Mouse (Mus musculus) kidney, adult 11 months (tissue): ENCODE data around the gene Miox.
A peak's percentile ranks its signal among the peaks of the same experiment; 100 is the strongest.

Experiments
- DNase-seq: peaks from one replicate; pipeline ENCODE4 v3.0.0; 2022

The Miox gene

DNA sequence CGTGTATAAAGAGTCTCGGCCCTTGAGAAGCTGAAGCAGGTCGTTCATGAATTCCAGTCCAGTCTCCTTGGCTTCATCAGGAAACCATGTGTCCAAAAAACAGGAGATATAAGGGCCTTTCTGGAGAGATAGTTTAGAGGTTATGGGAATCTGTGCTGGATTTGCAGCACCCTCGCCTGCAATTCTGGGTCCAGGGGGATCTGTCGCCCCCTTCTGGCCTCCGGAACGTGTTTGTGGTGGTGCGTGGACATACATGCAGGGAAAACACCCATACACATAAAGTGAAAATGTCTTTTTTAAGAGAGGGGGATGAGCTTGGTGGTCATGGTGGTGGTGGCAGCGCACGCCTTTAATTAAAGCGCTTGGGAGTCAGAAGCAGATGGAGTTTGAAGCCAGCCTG is 18.1 kb upstream of the Miox start:
- no peak for DNase-seq

DNA sequence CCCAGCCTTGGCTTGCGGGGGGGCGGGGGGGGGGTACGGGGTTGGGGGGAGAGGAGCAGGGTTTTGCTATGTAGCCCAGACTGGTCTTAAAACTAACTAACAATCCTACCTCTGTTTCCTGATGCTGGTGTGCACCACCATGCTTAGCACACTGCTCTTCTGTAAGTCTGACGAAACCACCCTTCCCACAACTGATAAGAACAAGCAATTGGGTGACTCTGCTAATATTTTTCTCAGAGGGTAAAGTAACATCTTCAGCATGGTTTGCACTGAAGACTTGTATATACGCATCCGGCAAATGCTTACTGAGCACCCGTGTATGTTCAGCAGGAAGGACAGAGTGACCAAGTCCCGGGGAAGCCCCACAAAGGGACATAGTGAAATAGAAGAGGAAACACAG is 12.9 kb upstream of the Miox start:
- DNase-seq, result no peak

DNA sequence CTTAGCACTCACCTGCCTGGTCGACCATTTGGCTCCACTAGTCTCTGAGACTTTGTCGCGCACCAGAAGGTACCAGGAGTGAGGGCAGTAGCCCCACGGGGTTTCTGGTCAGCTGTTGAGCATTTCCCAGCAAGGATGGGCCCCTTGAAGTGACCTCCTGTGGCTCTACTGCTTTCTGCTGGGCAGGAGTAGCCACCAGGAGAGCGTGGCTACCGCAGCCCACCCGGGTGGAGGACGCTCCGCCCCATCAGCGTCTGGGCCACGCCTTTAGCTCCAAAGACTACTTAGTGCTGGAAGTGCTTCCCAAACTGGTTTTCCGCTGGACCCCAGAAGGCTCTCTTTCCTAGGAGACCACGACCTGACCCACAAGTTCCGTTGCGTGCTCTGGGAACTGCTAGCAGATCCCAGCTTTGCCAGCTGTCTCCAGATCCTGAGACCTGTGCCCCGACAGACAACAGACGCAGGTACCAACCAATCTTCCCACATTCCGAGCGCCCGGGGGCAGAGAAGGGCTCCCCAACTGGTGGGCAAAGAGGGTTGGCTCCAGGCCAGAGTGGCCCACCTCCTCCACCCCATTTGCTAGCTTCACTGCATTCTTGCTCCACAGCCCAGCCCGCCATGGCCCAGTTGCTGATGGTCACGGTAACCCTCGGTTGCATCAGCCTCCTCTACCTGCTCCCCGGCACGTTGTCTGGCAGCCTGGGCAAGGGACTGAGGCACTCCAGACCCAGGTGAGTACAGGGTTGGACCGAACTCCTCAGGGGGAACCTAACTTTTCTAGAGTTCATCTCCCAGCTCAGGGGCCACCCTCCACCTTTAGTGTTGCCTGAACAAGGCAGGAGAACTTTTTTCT is 11.3 kb upstream of the Miox start, which contains the start of gene Adm2:
Adm2 (plus strand) TSS at position 51 of the 853 bp plus-strand sequence.
- DNase-seq, result no peak

DNA sequence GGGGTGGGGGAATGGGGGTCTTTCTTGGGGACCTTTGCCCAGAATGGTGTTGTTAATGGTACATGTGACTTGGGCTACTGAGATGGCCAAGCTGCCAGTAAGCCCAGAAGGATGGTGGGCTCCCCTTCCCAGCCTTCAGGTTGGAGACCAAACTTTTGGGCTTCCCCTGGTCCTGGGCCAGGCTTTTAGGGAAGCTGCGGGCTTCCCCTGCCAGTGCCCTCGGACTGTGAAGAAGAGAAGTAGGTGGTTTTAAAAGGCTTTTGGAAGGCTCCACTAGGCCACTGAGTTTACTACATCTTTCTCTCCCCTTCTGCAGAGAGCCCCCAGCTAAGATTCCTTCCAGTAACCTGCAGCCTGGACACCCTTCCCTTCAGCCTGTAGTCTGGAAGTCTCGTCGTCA is 10.5 kb upstream of the Miox start:
- DNase-seq, result no peak

- peak; percentile 86 for DNase-seq
Observed at GRCm38 (mm10) chr15:89326441-89326840, 7.8 kb upstream of the Miox start.

DNA sequence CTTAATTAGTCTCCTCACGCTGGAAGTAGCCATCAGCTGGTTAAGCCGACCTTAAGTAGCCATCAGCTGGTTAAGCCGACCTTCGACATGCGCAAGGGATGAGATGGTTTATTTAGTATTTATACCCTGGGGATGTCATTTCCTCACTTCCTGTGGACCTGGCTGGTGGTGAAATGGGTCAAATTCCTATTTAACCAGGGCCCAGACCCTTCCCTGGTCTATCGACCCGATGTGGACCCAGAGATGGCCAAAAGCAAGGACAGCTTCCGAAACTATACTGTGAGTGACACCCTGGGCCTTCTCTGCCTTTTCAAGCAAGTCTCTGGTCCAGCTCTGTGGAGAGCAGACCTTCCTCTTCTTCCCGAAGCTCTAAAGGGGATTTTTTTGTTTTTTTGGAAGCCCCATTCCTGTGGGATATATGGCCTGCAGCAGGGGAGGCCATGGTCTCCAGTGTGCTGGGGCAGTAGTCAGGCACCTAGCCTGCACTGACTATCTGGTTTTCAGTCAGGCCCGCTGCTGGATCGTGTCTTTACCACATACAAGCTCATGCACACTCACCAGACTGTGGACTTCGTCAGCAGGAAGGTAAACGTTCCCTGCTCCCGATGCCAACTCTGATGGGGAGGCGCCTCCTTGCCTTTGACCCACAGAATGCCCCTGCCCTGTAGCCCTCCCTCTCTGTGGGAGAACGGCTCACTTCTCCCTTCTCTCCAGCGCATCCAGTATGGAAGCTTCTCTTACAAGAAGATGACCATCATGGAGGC is 758 bp downstream of the Miox start:
- DNase-seq, result peak; percentile 37

GRCm38 (mm10) chr15:89336422-89336821 is 2.2 kb downstream of the Miox start:
- DNase-seq, result peak; percentile 38

DNA sequence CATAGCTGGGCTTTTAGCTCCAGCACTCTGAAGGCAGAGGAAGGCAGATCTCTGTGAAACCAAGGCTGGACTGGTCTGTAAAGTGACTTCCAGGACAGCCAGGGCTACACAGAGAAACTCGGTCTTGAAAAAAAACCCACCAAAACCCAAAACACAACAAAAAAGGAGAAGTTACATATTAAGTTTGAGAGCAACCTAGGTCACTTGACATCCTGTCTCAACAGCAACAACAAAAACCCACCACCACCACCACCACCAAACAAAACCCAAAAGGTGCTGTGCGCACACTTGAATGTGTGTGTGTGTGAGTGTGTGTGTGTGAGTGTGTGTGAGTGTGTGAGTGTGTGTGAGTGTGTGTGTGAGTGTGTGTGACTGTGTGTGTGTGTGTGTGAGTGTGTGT is 5.5 kb downstream of the Miox start:
- no peak for DNase-seq

GRCm38 (mm10) chr15:89340136-89340535 is 5.9 kb downstream of the Miox start:
- no peak for DNase-seq

- DNase-seq, result no peak
Observed at GRCm38 (mm10) chr15:89341678-89342077, 7.5 kb downstream of the Miox start.

DNA sequence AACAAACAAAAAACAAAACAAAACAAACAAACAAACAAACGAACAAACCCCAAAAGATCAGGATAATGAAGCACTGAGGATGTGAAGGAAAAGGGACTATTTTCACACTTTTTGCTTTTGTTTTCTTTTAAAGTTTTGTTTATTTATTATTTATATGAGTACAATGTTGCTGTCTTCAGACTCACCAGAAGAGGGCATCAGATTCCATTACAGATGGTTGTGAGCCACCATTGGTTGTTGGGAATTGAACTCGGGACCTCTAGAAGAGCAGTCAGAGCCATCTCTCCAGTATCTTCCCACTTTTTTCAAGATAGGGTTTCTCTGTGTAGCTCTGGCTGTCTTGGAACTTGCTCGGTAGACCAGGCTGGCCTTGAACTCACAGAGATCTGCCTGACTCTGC is 9.1 kb downstream of the Miox start:
- no peak for DNase-seq

DNA sequence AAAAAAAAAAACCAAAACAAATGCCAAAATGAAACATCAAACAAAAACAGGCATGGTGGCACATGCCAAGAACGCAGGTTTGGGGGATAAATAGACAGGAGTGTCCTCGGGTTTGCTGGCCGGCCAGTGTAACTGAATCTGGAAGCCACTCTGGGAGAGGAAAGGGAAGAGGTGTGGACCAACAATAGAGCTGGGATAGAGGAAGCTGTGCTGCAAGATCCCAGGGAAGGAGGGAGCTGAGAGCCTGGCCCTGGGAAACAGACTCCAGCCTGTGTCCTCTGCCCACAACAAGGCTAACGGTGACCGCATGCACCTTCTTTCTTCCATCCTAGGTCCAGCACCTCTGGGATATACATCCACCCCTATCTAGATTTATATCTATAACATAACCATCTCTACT is 16.2 kb downstream of the Miox start:
- DNase-seq, result no peak

- no peak for DNase-seq
Observed at GRCm38 (mm10) chr15:89351302-89351701, 17.1 kb downstream of the Miox start.

DNA sequence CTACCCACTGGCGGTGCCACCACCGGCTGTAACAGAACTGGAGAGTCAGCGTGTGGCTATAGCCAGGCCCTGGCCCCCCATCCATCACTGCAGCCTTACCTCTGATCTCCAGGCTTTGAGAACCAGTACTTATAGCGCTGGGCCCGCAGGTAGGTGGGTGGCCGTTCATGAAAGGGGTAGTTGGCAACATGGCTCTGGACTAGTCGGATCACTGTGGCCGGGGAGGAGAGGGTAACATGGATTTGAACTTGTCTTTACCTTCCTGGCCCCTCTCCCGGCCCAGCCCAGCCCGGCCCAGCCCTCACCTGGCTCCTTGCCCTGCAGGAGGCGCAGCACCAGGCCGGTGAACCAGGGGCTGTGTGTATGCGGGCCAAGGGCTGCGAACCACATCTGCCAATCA is 17.9 kb downstream of the Miox start:
- DNase-seq, result no peak

DNA sequence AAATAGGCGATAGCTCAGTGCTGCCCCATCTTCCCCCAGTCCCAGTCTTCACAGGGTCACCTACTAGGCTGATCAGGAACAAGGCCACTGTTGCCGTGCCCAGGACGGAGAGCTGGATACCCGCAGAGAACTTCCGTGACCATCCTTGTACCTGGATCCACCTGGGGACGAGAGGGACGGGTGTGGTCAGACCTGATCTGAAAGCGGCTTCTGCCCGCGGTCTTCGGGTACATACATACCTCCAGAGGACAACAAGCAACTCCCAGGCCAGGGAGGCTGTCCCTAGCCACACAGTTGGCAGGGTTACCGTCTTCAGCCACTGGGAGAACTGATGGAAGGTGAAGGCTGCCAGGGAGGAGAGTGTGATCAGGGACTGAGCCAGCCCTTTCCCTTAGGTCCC is 18.6 kb downstream of the Miox start:
- DNase-seq, result no peak

- no peak for DNase-seq
Observed at GRCm38 (mm10) chr15:89353837-89354236, 19.6 kb downstream of the Miox start.

DNA sequence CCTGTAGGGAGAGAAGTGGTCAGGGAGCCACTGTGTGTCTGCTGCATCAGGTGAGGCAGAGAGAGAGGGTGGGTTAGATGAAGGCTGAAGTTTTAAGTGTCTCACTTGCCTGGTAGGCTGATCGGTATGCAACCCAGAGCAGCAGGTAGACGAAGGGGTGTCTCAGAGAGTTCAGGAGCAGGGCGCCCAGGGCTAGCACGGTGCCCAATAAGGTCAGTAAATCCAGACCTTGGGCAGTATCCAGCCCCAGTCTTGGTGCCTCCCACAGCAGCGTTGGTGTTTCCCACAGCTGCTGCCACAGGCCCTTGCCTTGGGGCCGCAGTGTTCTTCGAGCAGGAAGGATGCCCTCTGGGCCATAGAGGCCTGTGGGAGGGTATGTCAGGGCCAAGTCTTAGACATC is 20.3 kb downstream of the Miox start:
- no peak for DNase-seq

DNA sequence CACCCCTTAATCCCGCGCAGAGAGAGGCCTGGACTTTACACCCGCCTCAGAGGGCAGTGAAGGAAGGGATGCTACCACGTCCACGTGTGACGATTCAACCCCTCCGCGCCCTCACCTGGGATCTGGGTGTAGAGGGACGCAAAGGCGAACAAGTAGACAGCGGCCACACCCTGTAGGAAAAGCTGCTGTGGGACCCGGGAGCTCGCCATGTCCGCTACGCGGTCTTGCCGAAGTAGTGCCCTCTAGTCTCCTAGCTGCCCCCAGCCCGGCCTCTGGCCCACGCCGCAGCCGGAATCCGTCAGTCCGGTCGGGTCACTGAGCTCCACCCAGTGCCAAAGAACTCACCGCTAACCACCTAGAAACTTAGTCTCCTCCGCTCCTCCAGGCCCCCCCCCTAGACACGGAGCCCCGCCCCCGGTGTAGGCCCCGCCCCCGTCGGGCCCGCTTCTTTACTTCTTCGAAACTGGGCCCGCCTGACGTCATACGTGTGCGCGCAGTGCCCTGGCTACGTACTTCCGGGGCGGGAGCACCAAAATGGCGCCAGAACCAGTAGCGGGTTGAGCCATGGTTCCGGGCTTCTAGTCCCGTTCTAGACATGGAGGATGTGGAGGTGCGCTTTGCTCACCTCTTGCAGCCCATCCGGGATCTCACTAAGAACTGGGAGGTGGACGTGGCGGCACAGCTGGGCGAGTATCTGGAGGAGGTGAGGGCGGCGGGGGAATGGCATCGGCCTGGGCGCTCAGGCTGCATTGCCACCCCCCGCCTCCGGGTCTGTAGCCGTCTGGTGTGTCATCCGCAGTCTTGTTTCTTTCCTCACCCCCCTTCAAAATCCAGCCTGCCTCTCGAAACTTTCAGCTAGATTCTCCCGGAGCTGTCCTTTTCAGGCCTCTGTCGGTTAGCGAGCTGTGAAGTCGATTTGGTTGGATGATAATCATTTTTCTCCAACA is 21.3 kb downstream of the Miox start, which contains the start of the genes Lmf2 and Ncaph2:
Lmf2 (minus strand) TSS at position 419 of the 947 bp plus-strand sequence.
Ncaph2 (plus strand) TSS at position 479 of the 947 bp plus-strand sequence.
- peak; percentile 95 for DNase-seq

DNA sequence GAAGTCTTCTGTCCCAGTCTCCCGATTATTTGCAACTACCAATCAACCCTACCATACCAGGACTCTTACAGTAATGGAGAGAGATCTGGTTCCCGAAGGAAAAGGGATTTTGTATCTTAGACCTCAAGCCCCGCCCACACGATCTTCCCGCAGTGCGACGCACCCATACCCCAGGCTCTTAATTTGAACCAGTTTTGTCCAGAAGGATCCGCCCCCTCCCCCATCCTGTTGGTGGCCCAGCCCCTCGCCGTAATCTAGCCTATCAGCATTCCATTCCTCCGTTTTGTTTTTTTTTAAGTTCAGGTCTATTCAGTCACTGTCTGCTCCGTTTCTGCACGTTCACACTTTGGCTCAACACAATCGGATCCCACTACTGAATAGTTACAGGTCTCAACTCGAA is 22.2 kb downstream of the Miox start:
- peak; percentile 49 for DNase-seq

GRCm38 (mm10) chr15:89358784-89359183 is 24.6 kb downstream of the Miox start:
- no peak for DNase-seq

GRCm38 (mm10) chr15:89363051-89363450 is 28.9 kb downstream of the Miox start:
- DNase-seq, result no peak

- DNase-seq, result no peak
Observed at GRCm38 (mm10) chr15:89365141-89365551, 30.9 kb downstream of the Miox start.

- DNase-seq, result no peak
Observed at GRCm38 (mm10) chr15:89372068-89372467, 37.9 kb downstream of the Miox start.
